Mouse (Mus musculus) kidney, adult 2 months (tissue): ENCODE data around the gene Jade2.

Source experiments
- CTCF ChIP-seq: fragments of 200-500 bp; conservative IDR thresholded peaks from 2 replicates; pipeline ENCODE4 v1.5.1; 2011; ENCODE audit warnings: low read depth, mild to moderate bottlenecking, control low read depth, low read length, moderate library complexity, mixed read lengths; ENCODE audit not compliant: insufficient read depth, insufficient read length
- POLR2A ChIP-seq: fragments of 200-500 bp; IDR thresholded peaks from one replicate; pipeline ENCODE4 v1.6.1; 2011; ENCODE audit warnings: low read depth, low read length, control low read depth

GRCm38 (mm10) chr11:51823963-51824753, 33.3 kb downstream of the Jade2 start:
- no peak for TF ChIP-seq CTCF
- TF ChIP-seq POLR2A, result no peak
